Mouse (Mus musculus) small intestine, adult 10 weeks (tissue): ENCODE results near the gene Actl10. TPM values are rescaled to one million over a fixed set of nuclear protein-coding genes. Genes with fewer than 3 reads are reported as not detected.

Source experiments
- polyA plus RNA-seq: library from polyadenylated mRNA; stranded (reverse); fragments of 350-450 nt; fragmentation: Illumina TruSeq; extraction: RNeasy Lipid Tissue Mini Kit (QIAGEN cat#74804); gene quantifications from one replicate; pipeline ENCODE4 v1.2.3, GENCODE M21; 2014; ENCODE audit warnings: low replicate concordance

Actl10 gene
- not detected for polyA plus RNA-seq

GRCm38 (mm10) chr2:154551476-154551875 lies at the start of gene Actl10:
Actl10 (plus strand) TSS chr2:154551776.

GRCm38 (mm10) chr2:154546711-154547110 lies 4.9 kb upstream of the Actl10 start, which contains the start of gene 1700003F12Rik:
1700003F12Rik (plus strand) TSS chr2:154547085.

GRCm38 (mm10) chr2:154558264-154559039 lies 6.9 kb downstream of the Actl10 start, which contains the start of gene Necab3:
Necab3 (minus strand) TSS chr2:154558890.

GRCm38 (mm10) chr2:154569836-154570286 lies 18.3 kb downstream of the Actl10 start, which contains the start of gene E2f1:
E2f1 (minus strand) TSS chr2:154569892.

Other genes with a start within 250 kb of the Actl10 start
- gene Bpifb9b, start 244.5 kb upstream of the Actl10 start, polyA plus RNA-seq: not detected
- 9.1 TPM for gene Cdk5rap1, start 178.8 kb upstream of the Actl10 start, polyA plus RNA-seq
- gene Snta1, start 143.7 kb upstream of the Actl10 start, polyA plus RNA-seq: not detected
- 9.2 TPM for gene Cbfa2t2, start 115.3 kb upstream of the Actl10 start, polyA plus RNA-seq
- gene 1700003F12Rik, start 4.7 kb upstream of the Actl10 start, polyA plus RNA-seq: not detected
- gene Necab3, start 7.1 kb downstream of the Actl10 start, polyA plus RNA-seq: not detected
- gene E2f1, start 18.1 kb downstream of the Actl10 start, polyA plus RNA-seq: not detected
- 8.1 TPM for gene Pxmp4, start 51.9 kb downstream of the Actl10 start, polyA plus RNA-seq
- not detected for gene Zfp341, start 61.5 kb downstream of the Actl10 start, polyA plus RNA-seq
- gene 4930519P11Rik, start 61.7 kb downstream of the Actl10 start, polyA plus RNA-seq: not detected
- 57.0 TPM for gene Chmp4b, start 99.9 kb downstream of the Actl10 start, polyA plus RNA-seq
- gene Gm14214, start 218.3 kb downstream of the Actl10 start, polyA plus RNA-seq: not detected
- gene Raly, start 239.3 kb downstream of the Actl10 start, polyA plus RNA-seq: 96.0 TPM
- gene a, start 239.6 kb downstream of the Actl10 start, polyA plus RNA-seq: not detected